Mouse (Mus musculus): ENCODE measurements around the gene Dda1. TPM values are rescaled to one million over a fixed set of nuclear protein-coding genes. Genes with fewer than 3 reads are reported as not detected.
A peak's percentile ranks its signal among the peaks of the same experiment; 100 is the strongest.

Gene Dda1
- total and polyA plus RNA-seq, 3 experiments: 30.4 to 51.8 (median 31.8) TPM

- Histone ChIP-seq H3K4me3 (peak within 1 kb of the TSS; percentile 73), H3K79me2 (replicated peaks; ENCODE audit: control insufficient read depth, insufficient read depth, low read length) (peaks cover 3% of the 10 kb centered on the region; the same call in 1 of the 2 replicates), H3K27ac (peak within 1 kb of the TSS; percentile 87), H3K27me3 (ENCODE audit: control insufficient read depth, insufficient read depth, low read length) (no peaks in the 10 kb centered on the region), H3K36me3 (ENCODE audit: control insufficient read depth, insufficient read depth, low read length) (no peaks in the 10 kb centered on the region), H3K9ac (ENCODE audit: low read depth, low read length) (peak within 1 kb of the TSS; percentile 79), H3K4me1 (ENCODE audit: control insufficient read depth, insufficient read depth, low read length) (peaks cover 11% of the 10 kb centered on the region)
- WGBS: under 1% methylated on average over 59 of the region's 59 CpGs
- TF ChIP-seq POLR2A (IDR thresholded peaks at IDR 0.05; ENCODE audit: insufficient read depth, low read depth, low read length) (peak; percentile 95), EP300 (IDR thresholded peaks at IDR 0.05; ENCODE audit: insufficient read depth, low read depth, low read length) (peak; percentile 88; the same call in 1 of the 2 replicates), CTCF (IDR thresholded peaks at IDR 0.05) (peak; percentile 98)
- intact Hi-C loops (cut with DNase I): loop anchor here (5.0 kb wide), 2 partner anchors 83 to 127 kb away; partner anchors contain the start of genes Nr2f6 and Pgls
- peak; percentile 96 to 99 for DNase-seq
These were observed 4.2 kb upstream of the Dda1 start, which contains the start of gene Mrpl34 for GRCm38 (mm10) chr8:71464513-71465500. Gene Mrpl34, plus strand, starts transcription at chr8:71464959.

- Histone ChIP-seq H3K36me3 (ENCODE audit: control insufficient read depth, insufficient read depth, low read length) (no peaks in the 10 kb centered on the region), H3K79me2 (replicated peaks; ENCODE audit: control insufficient read depth, insufficient read depth, low read length) (peaks cover 3% of the 10 kb centered on the region; the same call in 1 of the 2 replicates), H3K27ac (peak overlapping the region; percentile 72), H3K27me3 (ENCODE audit: control insufficient read depth, insufficient read depth, low read length) (no peaks in the 10 kb centered on the region), H3K4me3 (peak overlapping the region; percentile 71), H3K9ac (ENCODE audit: low read depth, low read length) (no peak overlapping the region), H3K4me1 (ENCODE audit: control insufficient read depth, insufficient read depth, low read length) (peaks cover 15% of the 10 kb centered on the region)
- TF ChIP-seq EP300 (IDR thresholded peaks at IDR 0.05; ENCODE audit: insufficient read depth, low read depth, low read length) (no peak), POLR2A (IDR thresholded peaks at IDR 0.05; ENCODE audit: insufficient read depth, low read depth, low read length) (no peak), CTCF (IDR thresholded peaks at IDR 0.05) (no peak)
- WGBS: 61% methylated on average over 8 of the region's 8 CpGs
- intact Hi-C loops (cut with DNase I): no loop called here
- no peak for DNase-seq
These were observed 3.3 kb upstream of the Dda1 start for GRCm38 (mm10) chr8:71465733-71466132.

- TF ChIP-seq CTCF (IDR thresholded peaks at IDR 0.05) (no peak), EP300 (IDR thresholded peaks at IDR 0.05; ENCODE audit: insufficient read depth, low read depth, low read length) (no peak), POLR2A (IDR thresholded peaks at IDR 0.05; ENCODE audit: insufficient read depth, low read depth, low read length) (no peak)
- Histone ChIP-seq H3K27me3 (ENCODE audit: control insufficient read depth, insufficient read depth, low read length) (no peaks in the 10 kb centered on the region), H3K9ac (ENCODE audit: low read depth, low read length) (no peak overlapping the region), H3K4me1 (ENCODE audit: control insufficient read depth, insufficient read depth, low read length) (peaks cover 15% of the 10 kb centered on the region), H3K27ac (no peak overlapping the region), H3K36me3 (ENCODE audit: control insufficient read depth, insufficient read depth, low read length) (no peaks in the 10 kb centered on the region), H3K79me2 (replicated peaks; ENCODE audit: control insufficient read depth, insufficient read depth, low read length) (peaks cover 3% of the 10 kb centered on the region; the same call in 1 of the 2 replicates), H3K4me3 (no peak overlapping the region)
- DNase-seq: no peak
- WGBS: over 99% methylated on average over 5 of the region's 5 CpGs
- intact Hi-C loops (cut with DNase I): no loop called here
These were observed 2.8 kb upstream of the Dda1 start for GRCm38 (mm10) chr8:71466198-71466597.

- DNase-seq: no peak
- H3K79me2 ChIP-seq (replicated peaks; ENCODE audit: control insufficient read depth, insufficient read depth, low read length): peaks cover 3% of the 10 kb centered on the region; the same call in 1 of the 2 replicates
- H3K27ac ChIP-seq: no peak overlapping the region
- H3K4me3 ChIP-seq: no peak overlapping the region
- WGBS: 86% methylated on average over 2 of the region's 2 CpGs
- H3K4me1 ChIP-seq (ENCODE audit: control insufficient read depth, insufficient read depth, low read length): peaks cover 15% of the 10 kb centered on the region
- no peaks in the 10 kb centered on the region for H3K36me3 ChIP-seq (ENCODE audit: control insufficient read depth, insufficient read depth, low read length)
- no peak overlapping the region for H3K9ac ChIP-seq (ENCODE audit: low read depth, low read length)
- no peaks in the 10 kb centered on the region for H3K27me3 ChIP-seq (ENCODE audit: control insufficient read depth, insufficient read depth, low read length)
- intact Hi-C loops (cut with DNase I): no loop called here
- TF ChIP-seq EP300 (IDR thresholded peaks at IDR 0.05; ENCODE audit: insufficient read depth, low read depth, low read length) (no peak), CTCF (IDR thresholded peaks at IDR 0.05) (no peak), POLR2A (IDR thresholded peaks at IDR 0.05; ENCODE audit: insufficient read depth, low read depth, low read length) (no peak)
These were observed 1.8 kb upstream of the Dda1 start for GRCm38 (mm10) chr8:71467201-71467600.

GRCm38 (mm10) chr8:71468001-71468400 is 998 bp upstream of the Dda1 start:
- TF ChIP-seq POLR2A (IDR thresholded peaks at IDR 0.05; ENCODE audit: insufficient read depth, low read depth, low read length) (no peak), CTCF (IDR thresholded peaks at IDR 0.05) (no peak), EP300 (IDR thresholded peaks at IDR 0.05; ENCODE audit: insufficient read depth, low read depth, low read length) (no peak)
- no peak overlapping the region for H3K27ac ChIP-seq
- intact Hi-C loops (cut with DNase I): no loop called here
- peaks cover 3% of the 10 kb centered on the region; the same call in 1 of the 2 replicates for H3K79me2 ChIP-seq (replicated peaks; ENCODE audit: control insufficient read depth, insufficient read depth, low read length)
- WGBS: 86% methylated on average over 1 of the region's 1 CpGs
- H3K27me3 ChIP-seq (ENCODE audit: control insufficient read depth, insufficient read depth, low read length): no peaks in the 10 kb centered on the region
- DNase-seq: no peak
- no peak overlapping the region for H3K4me3 ChIP-seq
- H3K36me3 ChIP-seq (ENCODE audit: control insufficient read depth, insufficient read depth, low read length): no peaks in the 10 kb centered on the region
- H3K4me1 ChIP-seq (ENCODE audit: control insufficient read depth, insufficient read depth, low read length): peaks cover 11% of the 10 kb centered on the region
- no peak overlapping the region for H3K9ac ChIP-seq (ENCODE audit: low read depth, low read length)
